Comparison of ENCODE assay signal across 8 mouse cellular contexts in genomic region chr16:96080524-96080923, GRCm38 (mm10). TPM values are rescaled to one million over a fixed set of nuclear protein-coding genes. Genes with fewer than 3 reads are reported as not detected.
DNase-seq lines count a peak whose midpoint lies in the region; ATAC-seq and TF ChIP-seq lines count a peak whose summit lies in the region.

No protein-coding gene starts in this region.

- no peak for TF ChIP-seq EP300 in stomach, postnatal 0 days (optimal IDR thresholded peaks at IDR 0.05)

- H3K4me1 ChIP-seq in heart, embryonic 11.5 days (ENCODE audit: control insufficient read depth, insufficient read depth, low read length) = peaks cover 23% of the 10 kb centered on the region
- peaks cover 5% of the 10 kb centered on the region for H3K4me1 ChIP-seq in testis, adult 2 months (ENCODE audit: control insufficient read depth, insufficient read depth, low read length)
- peaks cover 17% of the 10 kb centered on the region for H3K4me1 ChIP-seq in limb, embryonic 15.5 days
- peaks cover 2% of the 10 kb centered on the region; the same call in 1 of the 2 replicates for H3K4me1 ChIP-seq in stomach, postnatal 0 days (replicated peaks; ENCODE audit: control insufficient read depth, insufficient read depth)

- H3K27ac ChIP-seq in heart, embryonic 11.5 days (ENCODE audit: low read depth, low read length) = no peak overlapping the region
- no peak overlapping the region for H3K27ac ChIP-seq in testis, adult 2 months (ENCODE audit: control insufficient read depth, insufficient read depth, low read depth, low read length)
- 0 out of 2 replicates have a peak overlapping the region, but pooled peaks have one; percentile 98 for H3K27ac ChIP-seq in limb, embryonic 15.5 days
- no peak overlapping the region for H3K27ac ChIP-seq in stomach, postnatal 0 days (replicated peaks)

- DNase-seq in heart, adult 9 months (ENCODE audit: low spot score in 2 of 2) = no peak
- DNase-seq in testis, postnatal 10 days (ENCODE audit: low spot score) = no peak
- DNase-seq in stomach, postnatal 0 days (ENCODE audit: low spot score) = no peak
- no peak for DNase-seq in gastrocnemius, adult 8-10 months (ENCODE audit: low spot score in 2 of 2)
- DNase-seq in right cerebral cortex, postnatal 36 days (ENCODE audit: low spot score in 2 of 2) = no peak

- peak overlapping the region; percentile 84 for H3K4me2 ChIP-seq in heart, embryonic 11.5 days
- H3K4me2 ChIP-seq in limb, embryonic 15.5 days = no peak overlapping the region
- peak overlapping the region; percentile 72; the same call in 1 of the 2 replicates for H3K4me2 ChIP-seq in stomach, postnatal 0 days (replicated peaks; ENCODE audit: low read depth)

- no peaks in the 10 kb centered on the region for H3K27me3 ChIP-seq in heart, embryonic 11.5 days (ENCODE audit: control insufficient read depth, insufficient read depth, low read length)
- no peaks in the 10 kb centered on the region for H3K27me3 ChIP-seq in testis, adult 2 months (ENCODE audit: control insufficient read depth, insufficient read depth, low read length)
- H3K27me3 ChIP-seq in limb, embryonic 15.5 days = no peaks in the 10 kb centered on the region
- no peaks in the 10 kb centered on the region for H3K27me3 ChIP-seq in stomach, postnatal 0 days (ENCODE audit: control insufficient read depth, insufficient read depth, low read length)

- no peak for TF ChIP-seq CTCF in testis, adult 2 months (IDR thresholded peaks at IDR 0.05; ENCODE audit: control insufficient read depth, insufficient read depth, insufficient replicate concordance, low read depth, low read length)
- no peak for TF ChIP-seq CTCF in stomach, postnatal 0 days (IDR thresholded peaks at IDR 0.05; ENCODE audit: low read depth)

- peaks cover 13% of the 10 kb centered on the region for H3K36me3 ChIP-seq in heart, embryonic 11.5 days (ENCODE audit: control insufficient read depth, insufficient read depth, low read length)
- no peaks in the 10 kb centered on the region for H3K36me3 ChIP-seq in testis, adult 2 months (ENCODE audit: control insufficient read depth, insufficient read depth, low read length)
- peaks cover 42% of the 10 kb centered on the region for H3K36me3 ChIP-seq in limb, embryonic 15.5 days
- H3K36me3 ChIP-seq in stomach, postnatal 0 days (ENCODE audit: control insufficient read depth, insufficient read depth, low read length) = peaks cover 4% of the 10 kb centered on the region; the same call in 1 of the 2 replicates

- H3K4me3 ChIP-seq in heart, embryonic 11.5 days (ENCODE audit: low read depth, low read length) = 0 out of 2 replicates have a peak overlapping the region, but pooled peaks have one; percentile 8
- H3K4me3 ChIP-seq in testis, adult 2 months (ENCODE audit: control insufficient read depth, low read depth, low read length) = peak overlapping the region; percentile 97
- no peak overlapping the region for H3K4me3 ChIP-seq in limb, embryonic 15.5 days
- no peak overlapping the region for H3K4me3 ChIP-seq in stomach, postnatal 0 days (ENCODE audit: low read depth, low read length)

- H3K9ac ChIP-seq in heart, embryonic 11.5 days (ENCODE audit: low read depth, low read length) = no peak overlapping the region; the same call in 1 of the 2 replicates
- H3K9ac ChIP-seq in limb, embryonic 15.5 days = no peak overlapping the region
- no peak overlapping the region for H3K9ac ChIP-seq in stomach, postnatal 0 days (ENCODE audit: low read length)

- WGBS in heart, embryonic 11.5 days (ENCODE audit: insufficient replicate concordance) = 76% methylated on average over 7 of the region's 7 CpGs
- 84% methylated on average over 7 of the region's 7 CpGs for whole genome bisulfite sequencing in limb, embryonic 15.5 days
- 76% methylated on average over 7 of the region's 7 CpGs for WGBS in stomach, postnatal 0 days

- TF ChIP-seq POLR2A in testis, adult 2 months (IDR thresholded peaks at IDR 0.05; ENCODE audit: control insufficient read depth, low read depth, low read length) = no peak

- no peaks in the 10 kb centered on the region for H3K9me3 ChIP-seq in heart, embryonic 11.5 days (replicated peaks; ENCODE audit: control insufficient read depth, low read length)
- no peaks in the 10 kb centered on the region for H3K9me3 ChIP-seq in limb, embryonic 15.5 days
- H3K9me3 ChIP-seq in stomach, postnatal 0 days (ENCODE audit: control insufficient read depth, low read length) = no peaks in the 10 kb centered on the region

- no peak for ATAC-seq in heart, embryonic 11.5 days (replicated peaks; ENCODE audit: insufficient number of reproducible peaks, low FRiP score, low TSS enrichment)
- no peak for ATAC-seq in limb, embryonic 15.5 days (ENCODE audit: insufficient number of reproducible peaks, low FRiP score, low TSS enrichment, low read depth)
- no peak for ATAC-seq in stomach, postnatal 0 days (ENCODE audit: low FRiP score, low TSS enrichment)

RNA-seq across cellular contexts. Expression of gene Brwd1, which starts 1.8 kb away (rescaled TPM):
- 93.8 and 97.7 TPM in 2 replicates for polyA plus RNA-seq in heart, embryonic 11.5 days (2014; fragmentation: Nextera tagmentation; extraction: Ambion mirVana)
- polyA plus RNA-seq in testis, adult 2 months (2012; rRNA removed) = 25.3 and 26.6 TPM in 2 replicates
- polyA plus RNA-seq in limb, embryonic 15.5 days (2015; fragmentation: Nextera tagmentation; extraction: Ambion mirVana) = 76.8 and 80.4 TPM in 2 replicates
- 29.1 and 31.6 TPM in 2 replicates for polyA plus RNA-seq in stomach, postnatal 0 days (2015; fragmentation: Nextera tagmentation; extraction: Ambion mirVana)
- total RNA-seq in gastrocnemius, adult 8-10 months (2022) = 10 to 100 TPM; 48.0 to 63.0 (median 55.2) TPM

RNA-seq across cellular contexts. Expression of gene Hmgn1, which starts 47.0 kb away (rescaled TPM):
- polyA plus RNA-seq in heart, embryonic 11.5 days (2014; fragmentation: Nextera tagmentation; extraction: Ambion mirVana) = 543 and 564 TPM in 2 replicates
- polyA plus RNA-seq in testis, adult 2 months (2012; rRNA removed) = 16.3 and 17.3 TPM in 2 replicates
- 553 and 582 TPM in 2 replicates for polyA plus RNA-seq in limb, embryonic 15.5 days (2015; fragmentation: Nextera tagmentation; extraction: Ambion mirVana)
- 334 and 365 TPM in 2 replicates for polyA plus RNA-seq in stomach, postnatal 0 days (2015; fragmentation: Nextera tagmentation; extraction: Ambion mirVana)
- 10 to 100 TPM; 19.1 to 31.3 (median 25.5) TPM for total RNA-seq in gastrocnemius, adult 8-10 months (2022)

Comparison
In these comparisons a context has a peak if more than half of its experiments do, and no peak if none do; other contexts are left out.
1. H3K4me3 ChIP-seq: peak in heart, embryonic 11.5 days (single experiment) and testis, adult 2 months (single experiment); none in limb, embryonic 15.5 days (single experiment) and stomach, postnatal 0 days (single experiment).
2. RNA of gene Hmgn1, which starts 47.0 kb away (polyA plus RNA-seq): 553 to 582 TPM in limb, embryonic 15.5 days, 543 to 564 TPM in heart, embryonic 11.5 days and 334 to 365 TPM in stomach, postnatal 0 days; 16.3 to 17.3 TPM in testis, adult 2 months; every median in the first group is over 10 times any median in the second.